Mouse (Mus musculus) kidney, adult 2 months (tissue): ENCODE results near the gene Csrp3.

Experiments used
- CTCF ChIP-seq: fragments of 200-500 bp; conservative IDR thresholded peaks from 2 replicates; pipeline ENCODE4 v1.5.1; 2011; ENCODE audit warnings: low read depth, mild to moderate bottlenecking, control low read depth, low read length, moderate library complexity, mixed read lengths; ENCODE audit not compliant: insufficient read depth, insufficient read length
- POLR2A ChIP-seq: fragments of 200-500 bp; IDR thresholded peaks from one replicate; pipeline ENCODE4 v1.6.1; 2011; ENCODE audit warnings: low read depth, low read length, control low read depth

DNA sequence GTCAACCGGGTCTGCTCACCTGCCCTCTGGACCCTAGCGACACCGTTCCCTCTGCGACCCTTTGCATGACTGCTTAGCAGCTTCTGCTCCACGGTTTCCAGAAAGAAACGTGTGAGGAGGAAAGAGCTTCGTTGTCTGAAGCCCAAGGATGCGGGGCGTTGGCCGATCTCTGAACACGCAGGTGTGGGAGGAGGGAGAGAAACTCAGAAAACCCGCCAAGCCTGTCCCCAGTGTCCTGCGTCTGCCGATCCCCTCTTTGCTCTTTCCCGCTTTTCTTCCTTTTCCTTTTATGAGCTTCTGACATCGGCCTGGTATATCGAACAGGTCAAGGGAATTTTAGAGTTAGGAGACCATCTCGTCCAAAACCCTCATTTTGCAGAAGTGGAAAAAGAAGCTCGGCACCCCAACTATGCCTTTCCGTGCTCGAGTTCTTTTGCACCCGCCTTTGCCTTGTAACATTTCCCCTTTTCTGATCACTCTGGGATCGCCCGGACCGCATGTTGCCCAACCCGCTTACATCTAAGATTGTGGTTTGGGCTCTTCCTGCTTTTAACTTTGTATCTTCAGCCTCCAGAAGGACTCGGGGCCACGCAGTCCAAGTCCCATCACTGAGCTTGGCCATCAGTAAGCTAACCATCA is 34.3 kb upstream of the Csrp3 start:
- TF ChIP-seq CTCF, result no peak
- TF ChIP-seq POLR2A, result no peak
